In the genomic region with DNA sequence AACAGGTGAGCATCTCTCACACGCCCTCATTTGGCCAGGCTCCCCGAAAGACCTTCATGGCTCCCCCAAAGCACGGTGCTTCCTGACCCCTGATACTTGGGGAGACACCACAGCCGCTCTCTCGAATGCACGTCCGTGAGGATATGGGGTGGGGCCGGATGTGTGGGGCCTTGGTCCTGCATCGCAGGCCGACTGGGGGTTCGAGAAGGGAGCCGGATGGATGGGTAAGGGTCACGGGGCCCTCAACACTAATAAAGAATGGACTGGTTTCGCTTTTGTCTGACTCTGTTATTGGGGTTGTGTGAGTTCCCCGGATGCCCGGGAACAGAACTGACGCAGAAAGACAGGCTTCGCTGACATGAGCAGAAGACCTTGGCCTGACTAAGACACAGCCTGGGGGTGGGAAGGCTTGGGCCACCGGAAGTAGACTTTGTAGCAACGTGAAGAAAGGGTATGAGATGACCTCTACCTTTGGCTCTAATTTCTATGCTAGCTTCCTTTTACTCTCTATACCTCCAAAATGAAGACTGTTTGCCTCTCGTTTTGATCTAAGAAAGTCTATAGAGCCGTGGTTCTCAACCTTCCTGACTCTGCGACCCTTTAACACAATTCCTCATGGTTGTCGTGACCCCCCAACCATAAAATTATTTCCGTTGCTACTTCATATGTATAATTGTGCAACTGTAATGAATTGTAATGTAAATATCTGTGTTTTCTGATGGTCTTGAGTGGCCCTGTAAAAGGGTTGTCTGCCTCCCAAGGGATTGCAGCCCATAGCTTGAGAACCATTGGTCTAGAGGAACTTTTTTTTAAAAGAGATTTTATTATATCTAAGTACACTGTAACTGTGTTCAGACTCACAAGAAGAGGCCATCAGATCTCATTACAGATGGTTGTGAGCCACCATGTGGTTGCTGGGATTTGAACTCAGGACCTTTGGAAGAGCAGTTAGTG, we compare ENCODE assay signal across 8 mouse cellular contexts. TPM values are rescaled to one million over a fixed set of nuclear protein-coding genes. Genes with fewer than 3 reads are reported as not detected.
DNase-seq lines count a peak whose midpoint lies in the region; ATAC-seq and TF ChIP-seq lines count a peak whose summit lies in the region.
"Had no signal": no experiment of that assay in that cellular context is flagged by ENCODE, and none has a peak within 500 bp of the region (broad histone marks: within the 10 kb centered on the region; RNA-seq: fewer than 3 reads in every experiment).

No protein-coding gene starts in this region.

- no peak overlapping the region for H3K9ac ChIP-seq in lung, embryonic 16.5 days (ENCODE audit: low read length)
- peak overlapping the region; percentile 98 for H3K9ac ChIP-seq in liver, embryonic 14.5 days (replicated peaks)

- no peak for TF ChIP-seq EP300 in liver, embryonic 14.5 days (IDR thresholded peaks at IDR 0.05; ENCODE audit: low read depth)

- peaks cover 24% of the 10 kb centered on the region for H3K27me3 ChIP-seq in lung, embryonic 16.5 days (ENCODE audit: control insufficient read depth, insufficient read depth, low read depth, low read length)
- H3K27me3 ChIP-seq in liver, embryonic 14.5 days (ENCODE audit: control insufficient read depth, insufficient read depth, low read length), result peaks cover 8% of the 10 kb centered on the region

- WGBS in lung, embryonic 16.5 days, result 82% methylated on average over 25 of the region's 25 CpGs
- WGBS in liver, embryonic 14.5 days (ENCODE audit: insufficient replicate concordance), result 9% methylated on average over 25 of the region's 25 CpGs

- TF ChIP-seq POLR2A in bone marrow macrophage, adult 2 months (IDR thresholded peaks at IDR 0.05; ENCODE audit: borderline replicate concordance, low read depth, low read length), result no peak

- ATAC-seq in lung, embryonic 16.5 days (ENCODE audit: low read depth), result no peak
- no peak for ATAC-seq in liver, embryonic 14.5 days (ENCODE audit: insufficient read depth)

- no peak for TF ChIP-seq CTCF in bone marrow macrophage, adult 2 months (IDR thresholded peaks at IDR 0.05; ENCODE audit: low read depth, low read length)
- TF ChIP-seq CTCF in liver, embryonic 14.5 days (IDR thresholded peaks at IDR 0.05; ENCODE audit: low read depth), result no peak

- H3K4me1 ChIP-seq in lung, embryonic 16.5 days (replicated peaks; ENCODE audit: control insufficient read depth, insufficient read depth, low read length), result no peaks in the 10 kb centered on the region
- peaks cover 22% of the 10 kb centered on the region for H3K4me1 ChIP-seq in bone marrow macrophage, adult 2 months (ENCODE audit: control insufficient read depth, insufficient read depth, low read length)
- peaks cover 29 to 31% of the 10 kb centered on the region in 2 experiments for H3K4me1 ChIP-seq in liver, embryonic 14.5 days (replicated peaks; ENCODE audit: control insufficient read depth in 2 of 2, insufficient read depth in 2 of 2, low read length in 1 of 2)

- H3K4me3 ChIP-seq in lung, embryonic 16.5 days (ENCODE audit: low read length), result peak overlapping the region; percentile 20
- H3K4me3 ChIP-seq in bone marrow macrophage, adult 2 months (ENCODE audit: insufficient read depth, low read length), result peak overlapping the region; percentile 90
- H3K4me3 ChIP-seq in liver, embryonic 14.5 days (ENCODE audit: insufficient read depth in 1 of 2, low read depth in 2 of 2, low read length in 2 of 2), result peak overlapping the region; percentile 89 to 96
- H3K4me3 ChIP-seq: left cerebral cortex, adult 2 months had no signal

- DNase-seq in lung, postnatal 25 days (ENCODE audit: low spot score), result no peak
- no peak for DNase-seq in liver, embryonic 14.5 days (ENCODE audit: low read depth in 3 of 3, low spot score in 3 of 3)
- DNase-seq in thymus, postnatal 14 days, result peak; percentile 72
- DNase-seq in embryo, embryonic 10 days (ENCODE audit: low spot score), result no peak
- DNase-seq in kidney, postnatal 14 days, result no peak

- H3K4me2 ChIP-seq in lung, embryonic 16.5 days (ENCODE audit: low read depth, low read length), result no peak overlapping the region
- peak overlapping the region; percentile 93 for H3K4me2 ChIP-seq in liver, embryonic 14.5 days (ENCODE audit: low read depth)

- no peaks in the 10 kb centered on the region for H3K9me3 ChIP-seq in lung, embryonic 16.5 days (ENCODE audit: control insufficient read depth, low read length)
- H3K9me3 ChIP-seq in liver, embryonic 14.5 days (ENCODE audit: control insufficient read depth, low read length), result no peaks in the 10 kb centered on the region

- H3K27ac ChIP-seq in lung, embryonic 16.5 days (ENCODE audit: low read length), result no peak overlapping the region
- peak overlapping the region; percentile 96 for H3K27ac ChIP-seq in bone marrow macrophage, adult 2 months (ENCODE audit: insufficient read depth, low read depth, low read length)
- H3K27ac ChIP-seq in liver, embryonic 14.5 days, result peak overlapping the region; percentile 100
- H3K27ac ChIP-seq: left cerebral cortex, adult 2 months had no signal

- H3K36me3 ChIP-seq in lung, embryonic 16.5 days (ENCODE audit: control insufficient read depth, insufficient read depth, low read length), result no peaks in the 10 kb centered on the region
- H3K36me3 ChIP-seq in liver, embryonic 14.5 days (replicated peaks; ENCODE audit: control insufficient read depth, insufficient read depth, low read depth), result peaks cover 22% of the 10 kb centered on the region

RNA-seq across cellular contexts. Expression of gene Tspoap1, which starts 3.1 kb away (rescaled TPM):
- polyA plus RNA-seq in lung, embryonic 16.5 days (2015; fragmentation: Nextera tagmentation; extraction: Ambion mirVana), result 1.6 and 2.3 TPM in 2 replicates
- polyA plus RNA-seq in bone marrow macrophage, adult 2 months (2012; ENCODE audit: insufficient read depth, insufficient read length, missing spikeins), result 2.6 and 2.9 TPM in 2 replicates
- 5.4 and 5.5 TPM in 2 replicates for polyA plus RNA-seq in liver, embryonic 14.5 days (2012; rRNA removed)
- 1.1 and 2.4 TPM in 2 replicates for polyA plus RNA-seq in liver, embryonic 14.5 days (2014; fragmentation: Nextera tagmentation; extraction: Ambion mirVana)

RNA-seq across cellular contexts. Expression of gene Supt4a, which starts 19.9 kb away (rescaled TPM):
- 143 and 167 TPM in 2 replicates for polyA plus RNA-seq in lung, embryonic 16.5 days (2015; fragmentation: Nextera tagmentation; extraction: Ambion mirVana)
- 136 and 142 TPM in 2 replicates for polyA plus RNA-seq in bone marrow macrophage, adult 2 months (2012; ENCODE audit: insufficient read depth, insufficient read length, missing spikeins)
- polyA plus RNA-seq in liver, embryonic 14.5 days (2012; rRNA removed), result 111 TPM in 2 replicates
- 211 and 214 TPM in 2 replicates for polyA plus RNA-seq in liver, embryonic 14.5 days (2014; fragmentation: Nextera tagmentation; extraction: Ambion mirVana)

RNA-seq across cellular contexts. Expression of gene Mpo, which starts 36.1 kb away (rescaled TPM):
- polyA plus RNA-seq in lung, embryonic 16.5 days (2015; fragmentation: Nextera tagmentation; extraction: Ambion mirVana), result 0.64 and 3.4 TPM in 2 replicates
- polyA plus RNA-seq in bone marrow macrophage, adult 2 months (2012; ENCODE audit: insufficient read depth, insufficient read length, missing spikeins), result 1.1 and 1.7 TPM in 2 replicates
- 142 and 163 TPM in 2 replicates for polyA plus RNA-seq in liver, embryonic 14.5 days (2012; rRNA removed)
- 301 and 360 TPM in 2 replicates for polyA plus RNA-seq in liver, embryonic 14.5 days (2014; fragmentation: Nextera tagmentation; extraction: Ambion mirVana)

Comparison
In these comparisons a context has a peak if more than half of its experiments do, and no peak if none do; other contexts are left out.
1. H3K4me3 ChIP-seq: peak in every context shown above with its lines; median percentile 92 in liver, embryonic 14.5 days; 90 in bone marrow macrophage, adult 2 months; 20 in lung, embryonic 16.5 days.
2. RNA of gene Mpo, which starts 36.1 kb away (polyA plus RNA-seq): 142 to 360 TPM in liver, embryonic 14.5 days; 1.1 to 1.7 TPM in bone marrow macrophage, adult 2 months and 0.64 to 3.4 TPM in lung, embryonic 16.5 days; every median in the first group is over 10 times any median in the second.